Mouse (Mus musculus) E14TG2a.4 (cell line): ENCODE data around the gene Nfkbil1.
A peak's percentile ranks its signal among the peaks of the same experiment; 100 is the strongest.

Experiments used
- CTCF ChIP-seq: conservative IDR thresholded peaks from 2 replicates; pipeline ENCODE4 v1.5.1; 2014; ENCODE audit warnings: low read length
- NANOG ChIP-seq: IDR thresholded peaks from 2 replicates; pipeline ENCODE4 v1.6.1; 2014; ENCODE audit warnings: borderline replicate concordance, low read length, mixed read lengths

- peak; percentile 94 for TF ChIP-seq CTCF
- TF ChIP-seq NANOG: no peak
Measured at GRCm38 (mm10) chr17:35274770-35275169, 39.2 kb upstream of the Nfkbil1 start.
